Mouse (Mus musculus): ENCODE data around the gene Dpm2. TPM values are rescaled to one million over a fixed set of nuclear protein-coding genes. Genes with fewer than 3 reads are reported as not detected.

The Dpm2 gene
- polyA plus RNA-seq, 1 experiment from 2014 or later = 112 TPM

- 92% methylated on average over 13 of the region's 13 CpGs for WGBS
- no peak for DNase-seq (ENCODE audit: low spot score)
These were observed 26.1 kb downstream of the Dpm2 start for GRCm38 (mm10) chr2:32596725-32597124.

GRCm38 (mm10) chr2:32597248-32597647, 26.6 kb downstream of the Dpm2 start:
- Histone ChIP-seq H3K36me3 (ENCODE audit: insufficient read depth, low read length) (0 out of 2 replicates have a peak, but pooled peaks cover 20% of the 10 kb centered on the region), H3K4me2 (replicated peaks; ENCODE audit: low read depth, low read length) (no peak overlapping the region), H3K4me1 (ENCODE audit: insufficient read depth, low read depth, low read length) (0 out of 2 replicates have a peak, but pooled peaks cover 5% of the 10 kb centered on the region), H3K4me3 (ENCODE audit: low read depth, low read length) (no peak overlapping the region), H3K9ac (replicated peaks; ENCODE audit: low read depth) (no peak overlapping the region), H3K9me3 (ENCODE audit: low read length) (no peaks in the 10 kb centered on the region), H3K27me3 (replicated peaks; ENCODE audit: insufficient read depth, low read length) (no peaks in the 10 kb centered on the region), H3K27ac (ENCODE audit: low read length) (no peak overlapping the region)
- no peak for TF ChIP-seq CTCF (IDR thresholded peaks at IDR 0.05)
- TF ChIP-seq EP300 (IDR thresholded peaks at IDR 0.05) = no peak
- no peak for DNase-seq (ENCODE audit: low spot score)
- 77% methylated on average over 5 of the region's 5 CpGs for WGBS
- ATAC-seq = no peak

More at GRCm38 (mm10) chr2:32596725-32597124, 26.1 kb downstream of the Dpm2 start:
- Histone ChIP-seq H3K9ac (replicated peaks; ENCODE audit: low read depth) (no peak overlapping the region), H3K27me3 (replicated peaks; ENCODE audit: insufficient read depth, low read length) (no peaks in the 10 kb centered on the region), H3K4me2 (replicated peaks; ENCODE audit: low read depth, low read length) (no peak overlapping the region), H3K9me3 (ENCODE audit: low read length) (no peaks in the 10 kb centered on the region), H3K4me3 (ENCODE audit: low read depth, low read length) (no peak overlapping the region), H3K36me3 (ENCODE audit: insufficient read depth, low read length) (0 out of 2 replicates have a peak, but pooled peaks cover 20% of the 10 kb centered on the region), H3K4me1 (ENCODE audit: insufficient read depth, low read depth, low read length) (peaks cover 2% of the 10 kb centered on the region; the same call in 1 of the 2 replicates), H3K27ac (ENCODE audit: low read length) (no peak overlapping the region)
- TF ChIP-seq CTCF (IDR thresholded peaks at IDR 0.05) = no peak
- TF ChIP-seq EP300 (IDR thresholded peaks at IDR 0.05) = no peak
- ATAC-seq = no peak

- Histone ChIP-seq H3K9me3 (ENCODE audit: low read length) (no peaks in the 10 kb centered on the region), H3K36me3 (ENCODE audit: insufficient read depth, low read length) (0 out of 2 replicates have a peak, but pooled peaks cover 20% of the 10 kb centered on the region), H3K4me3 (ENCODE audit: low read depth, low read length) (no peak overlapping the region), H3K9ac (replicated peaks; ENCODE audit: low read depth) (no peak overlapping the region), H3K4me1 (ENCODE audit: insufficient read depth, low read depth, low read length) (0 out of 2 replicates have a peak, but pooled peaks cover 9% of the 10 kb centered on the region), H3K27ac (ENCODE audit: low read length) (no peak overlapping the region), H3K4me2 (replicated peaks; ENCODE audit: low read depth, low read length) (no peak overlapping the region), H3K27me3 (replicated peaks; ENCODE audit: insufficient read depth, low read length) (no peaks in the 10 kb centered on the region)
- WGBS = 85% methylated on average over 5 of the region's 5 CpGs
- no peak for ATAC-seq
- no peak for DNase-seq (ENCODE audit: low spot score)
- TF ChIP-seq EP300 (IDR thresholded peaks at IDR 0.05) (no peak), CTCF (IDR thresholded peaks at IDR 0.05) (no peak)
These were observed 27.0 kb downstream of the Dpm2 start for GRCm38 (mm10) chr2:32597699-32598098.

GRCm38 (mm10) chr2:32598506-32598905, 27.8 kb downstream of the Dpm2 start:
- H3K4me1 ChIP-seq (ENCODE audit: insufficient read depth, low read depth, low read length) = 0 out of 2 replicates have a peak, but pooled peaks cover 10% of the 10 kb centered on the region
- no peak for TF ChIP-seq EP300 (IDR thresholded peaks at IDR 0.05)
- no peak for TF ChIP-seq CTCF (IDR thresholded peaks at IDR 0.05)
- H3K36me3 ChIP-seq (ENCODE audit: insufficient read depth, low read length) = 0 out of 2 replicates have a peak, but pooled peaks cover 20% of the 10 kb centered on the region
- H3K9ac ChIP-seq (replicated peaks; ENCODE audit: low read depth) = no peak overlapping the region
- no peaks in the 10 kb centered on the region for H3K27me3 ChIP-seq (replicated peaks; ENCODE audit: insufficient read depth, low read length)
- H3K9me3 ChIP-seq (ENCODE audit: low read length) = no peaks in the 10 kb centered on the region
- no peak overlapping the region for H3K4me2 ChIP-seq (replicated peaks; ENCODE audit: low read depth, low read length)
- WGBS = 69% methylated on average over 8 of the region's 8 CpGs
- no peak overlapping the region for H3K27ac ChIP-seq (ENCODE audit: low read length)
- DNase-seq (ENCODE audit: low spot score) (no peak), ATAC-seq (no peak)
- no peak overlapping the region for H3K4me3 ChIP-seq (ENCODE audit: low read depth, low read length)

GRCm38 (mm10) chr2:32599409-32599808, 28.8 kb downstream of the Dpm2 start, which contains the start of gene St6galnac6:
Gene St6galnac6, plus strand, starts transcription at chr2:32599709.
- ATAC-seq (no peak), DNase-seq (ENCODE audit: low spot score) (no peak)
- 89% methylated on average over 3 of the region's 3 CpGs for WGBS
- no peak within 1 kb of the TSS for H3K4me2 ChIP-seq (replicated peaks; ENCODE audit: low read depth, low read length)
- no peaks in the 10 kb centered on the region for H3K27me3 ChIP-seq (replicated peaks; ENCODE audit: insufficient read depth, low read length)
- H3K36me3 ChIP-seq (ENCODE audit: insufficient read depth, low read length) = 0 out of 2 replicates have a peak, but pooled peaks cover 17% of the 10 kb centered on the region
- 0 out of 2 replicates have a peak, but pooled peaks cover 10% of the 10 kb centered on the region for H3K4me1 ChIP-seq (ENCODE audit: insufficient read depth, low read depth, low read length)
- no peaks in the 10 kb centered on the region for H3K9me3 ChIP-seq (ENCODE audit: low read length)
- H3K9ac ChIP-seq (replicated peaks; ENCODE audit: low read depth) = no peak within 1 kb of the TSS
- TF ChIP-seq EP300 (IDR thresholded peaks at IDR 0.05) = no peak
- no peak for TF ChIP-seq CTCF (IDR thresholded peaks at IDR 0.05)
- H3K4me3 ChIP-seq (ENCODE audit: low read depth, low read length) = no peak within 1 kb of the TSS
- no peak within 1 kb of the TSS for H3K27ac ChIP-seq (ENCODE audit: low read length)

GRCm38 (mm10) chr2:32601417-32602065, 30.9 kb downstream of the Dpm2 start:
- H3K4me2 ChIP-seq (replicated peaks; ENCODE audit: low read depth, low read length) = no peak overlapping the region
- H3K36me3 ChIP-seq (ENCODE audit: insufficient read depth, low read length) = 0 out of 2 replicates have a peak, but pooled peaks cover 10% of the 10 kb centered on the region
- H3K9ac ChIP-seq (replicated peaks; ENCODE audit: low read depth) = no peak overlapping the region
- no peaks in the 10 kb centered on the region for H3K27me3 ChIP-seq (replicated peaks; ENCODE audit: insufficient read depth, low read length)
- H3K4me3 ChIP-seq (ENCODE audit: low read depth, low read length) = no peak overlapping the region
- ATAC-seq = peak; percentile 47
- WGBS = 44% methylated on average over 8 of the region's 8 CpGs
- H3K9me3 ChIP-seq (ENCODE audit: low read length) = no peaks in the 10 kb centered on the region
- H3K4me1 ChIP-seq (ENCODE audit: insufficient read depth, low read depth, low read length) = 0 out of 2 replicates have a peak, but pooled peaks cover 10% of the 10 kb centered on the region
- H3K27ac ChIP-seq (ENCODE audit: low read length) = no peak overlapping the region
- peak; percentile 69 for DNase-seq (ENCODE audit: low spot score)
- TF ChIP-seq CTCF (IDR thresholded peaks at IDR 0.05) (peak; percentile 61), EP300 (IDR thresholded peaks at IDR 0.05) (no peak)

Data from lung, postnatal 0 days (tissue).